Mouse (Mus musculus) heart, embryonic 12.5 days (tissue): Measurements from ENCODE around the gene Taok1. TPM values are rescaled to one million over a fixed set of nuclear protein-coding genes. Genes with fewer than 3 reads are reported as not detected.

Experiments used
- ATAC-seq: fragments of 200-750 bp; cut with Nextera tagmentation; 2 replicates; pipeline ENCODE4 v1.8.0; 2017; ENCODE audit warnings: moderate TSS enrichment, moderate library complexity; ENCODE audit not compliant: insufficient number of reproducible peaks, low FRiP score
- H3K27ac ChIP-seq: fragments of 300-500 bp; sonication (generic); 2 replicates; pipeline ENCODE4 v1.5.1; 2016; ENCODE audit warnings: mild to moderate bottlenecking, moderate library complexity; ENCODE audit not compliant: poor library complexity, severe bottlenecking
- H3K27me3 ChIP-seq: fragments of 300-500 bp; sonication (generic); replicated peaks from 2 replicates; pipeline ENCODE4 v1.6.1; 2016; ENCODE audit warnings: mild to moderate bottlenecking, moderate library complexity
- H3K36me3 ChIP-seq: fragments of 300-500 bp; sonication (generic); 2 replicates; pipeline ENCODE4 v1.6.1; 2016; ENCODE audit warnings: mild to moderate bottlenecking, moderate library complexity
- H3K4me1 ChIP-seq: fragments of 300-500 bp; sonication (generic); replicated peaks from 2 replicates; pipeline ENCODE4 v1.6.1; 2016; ENCODE audit warnings: mild to moderate bottlenecking
- H3K4me2 ChIP-seq: fragments of 300-500 bp; sonication (generic); 2 replicates; pipeline ENCODE4 v1.6.1; 2016; ENCODE audit warnings: mild to moderate bottlenecking, moderate library complexity
- H3K4me3 ChIP-seq: fragments of 300-500 bp; sonication (generic); 2 replicates; pipeline ENCODE4 v1.5.1; 2016; ENCODE audit warnings: mild to moderate bottlenecking
- H3K9ac ChIP-seq: fragments of 300-500 bp; sonication (generic); 2 replicates; pipeline ENCODE4 v1.6.1; 2016; ENCODE audit warnings: mild to moderate bottlenecking, moderate library complexity
- H3K9me3 ChIP-seq: fragments of 300-500 bp; sonication (generic); replicated peaks from 2 replicates; pipeline ENCODE4 v1.6.1; 2016; ENCODE audit warnings: mild to moderate bottlenecking, moderate library complexity
- WGBS: fragments of 180-500 bp; shearing (Covaris S2); methylation state at CpG from one replicate; pipeline ENCODE4 v1.1.7; 2016; 5-methylcytosine and 5-hydroxymethylcytosine counted together
- polyA plus RNA-seq: library from polyadenylated mRNA; unstranded; fragments of >200 nt; fragmentation: Nextera tagmentation; extraction: Ambion mirVana; gene quantifications from 2 replicates; pipeline ENCODE4 v1.2.1, GENCODE M21; 2016

The Taok1 gene
- polyA plus RNA-seq, 1 experiment from 2014 or later, result 15.6 TPM

- Histone ChIP-seq H3K4me2 (peak within 1 kb of the TSS; percentile 92), H3K4me3 (peak within 1 kb of the TSS; percentile 71), H3K9me3 (no peaks in the 10 kb centered on the region), H3K4me1 (peaks cover 37% of the 10 kb centered on the region), H3K36me3 (no peaks in the 10 kb centered on the region), H3K27me3 (peaks cover 25% of the 10 kb centered on the region), H3K27ac (peak within 1 kb of the TSS; percentile 11; the same call in 1 of the 2 replicates), H3K9ac (peak within 1 kb of the TSS; percentile 74)
- 10% methylated on average over 39 of the region's 39 CpGs for WGBS
- ATAC-seq, result no peak
These were observed 91.7 kb downstream of the Taok1 start, which contains the start of gene Trp53i13 for GRCm38 (mm10) chr11:77515637-77516552. Trp53i13 (minus strand) TSS chr11:77515980.

DNA sequence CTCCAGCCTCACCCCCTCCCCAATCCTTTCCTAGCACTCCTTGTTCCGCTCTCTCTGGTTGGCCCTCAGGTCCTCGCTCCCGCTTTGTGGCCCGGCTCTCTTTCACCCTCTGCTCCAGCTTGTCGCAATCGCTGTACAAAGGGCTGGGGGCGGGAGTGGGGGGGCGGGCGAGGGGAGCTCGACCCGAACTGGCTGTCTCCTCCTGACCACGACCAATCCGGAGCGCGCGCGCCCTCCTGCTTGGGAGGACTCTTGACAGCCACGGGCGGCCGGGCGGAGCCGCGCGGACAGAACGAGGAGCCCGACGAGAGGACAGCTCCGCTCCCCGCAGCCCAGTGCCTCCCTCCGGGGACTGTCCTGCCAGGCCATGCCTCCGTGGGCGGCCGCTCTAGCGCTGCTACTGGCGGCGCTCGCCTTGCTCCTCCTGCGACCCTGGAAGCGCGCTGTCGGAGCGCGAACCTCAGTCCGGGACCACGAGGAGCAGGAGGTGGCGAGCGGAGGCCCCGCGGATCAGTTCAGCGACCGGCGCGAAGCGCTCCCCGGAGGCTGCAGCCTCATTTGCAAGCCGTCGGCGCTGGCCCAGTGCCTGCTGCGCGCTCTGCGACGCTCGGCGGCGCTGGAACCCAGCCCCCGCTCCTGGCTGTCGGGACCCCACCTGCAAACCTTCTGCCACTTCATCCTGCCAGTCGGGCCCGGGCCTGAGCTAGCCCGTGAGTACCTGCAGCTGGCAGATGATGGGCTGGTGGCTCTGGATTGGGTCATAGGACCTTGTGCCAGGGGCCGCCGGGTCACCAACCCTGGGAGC lies 92.6 kb downstream of the Taok1 start, which contains the start of gene Abhd15:
TSS of gene Abhd15 (plus strand) at position 290 of the 805 bp plus-strand sequence.
- Histone ChIP-seq H3K4me3 (peak within 1 kb of the TSS; percentile 71), H3K4me1 (peaks cover 35% of the 10 kb centered on the region)

GRCm38 (mm10) chr11:77514281-77514831 lies 93.3 kb downstream of the Taok1 start:
- peak overlapping the region; percentile 71 for H3K4me3 ChIP-seq
- ATAC-seq, result peak; percentile 16
- WGBS, result 2% methylated on average over 19 of the region's 19 CpGs
- peaks cover 7% of the 10 kb centered on the region for H3K36me3 ChIP-seq
- H3K27ac ChIP-seq, result peak overlapping the region; percentile 45
- H3K4me1 ChIP-seq, result peaks cover 35% of the 10 kb centered on the region
- H3K9me3 ChIP-seq, result no peaks in the 10 kb centered on the region
- peaks cover 25% of the 10 kb centered on the region for H3K27me3 ChIP-seq
- H3K4me2 ChIP-seq, result peak overlapping the region; percentile 92
- peak overlapping the region; percentile 74 for H3K9ac ChIP-seq

More for the DNA sequence above, 92.6 kb downstream of the Taok1 start, which contains the start of gene Abhd15:
- Histone ChIP-seq H3K27ac (peak within 1 kb of the TSS; percentile 45), H3K36me3 (peaks cover under 1% of the 10 kb centered on the region), H3K27me3 (peaks cover 25% of the 10 kb centered on the region), H3K9me3 (no peaks in the 10 kb centered on the region), H3K9ac (peak within 1 kb of the TSS; percentile 74), H3K4me2 (peak within 1 kb of the TSS; percentile 92)
- peak; percentile 69 for ATAC-seq
- under 1% methylated on average over 71 of the region's 72 CpGs for WGBS

DNA sequence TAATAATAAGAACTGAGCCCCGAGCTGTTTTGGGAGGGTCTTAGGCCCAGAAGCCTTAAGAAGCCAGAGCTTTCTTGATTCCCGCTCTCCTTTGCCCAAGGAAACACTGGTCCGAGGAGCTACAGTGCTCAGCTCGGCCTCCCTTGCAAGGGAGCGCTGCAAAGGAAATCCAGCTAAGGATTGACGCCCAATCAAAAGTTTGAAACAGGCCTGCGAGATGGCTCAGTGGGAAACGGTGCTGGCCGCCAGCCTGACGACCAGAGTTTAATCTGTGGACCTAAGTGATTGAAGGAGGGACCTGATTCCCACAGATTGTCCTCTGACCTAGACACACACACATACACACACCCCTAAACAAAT lies 93.8 kb downstream of the Taok1 start:
- H3K4me1 ChIP-seq, result peaks cover 38% of the 10 kb centered on the region
- H3K4me2 ChIP-seq, result peak overlapping the region; percentile 92
- H3K9ac ChIP-seq, result peak overlapping the region; percentile 74
- no peak for ATAC-seq
- H3K27me3 ChIP-seq, result peaks cover 25% of the 10 kb centered on the region
- peaks cover 10% of the 10 kb centered on the region for H3K36me3 ChIP-seq
- peak overlapping the region; percentile 71 for H3K4me3 ChIP-seq
- WGBS, result 6% methylated on average over 10 of the region's 10 CpGs
- no peaks in the 10 kb centered on the region for H3K9me3 ChIP-seq
- peak overlapping the region; percentile 39 for H3K27ac ChIP-seq

- peaks cover 18% of the 10 kb centered on the region for H3K27me3 ChIP-seq
- under 1% methylated on average over 66 of the region's 84 CpGs for WGBS
- H3K4me3 ChIP-seq, result peak overlapping the region; percentile 71
- H3K36me3 ChIP-seq, result peaks cover 10% of the 10 kb centered on the region
- H3K27ac ChIP-seq, result peak overlapping the region; percentile 73
- H3K4me1 ChIP-seq, result peaks cover 44% of the 10 kb centered on the region
- peak overlapping the region; percentile 92 for H3K4me2 ChIP-seq
- H3K9me3 ChIP-seq, result no peaks in the 10 kb centered on the region
- H3K9ac ChIP-seq, result peak overlapping the region; percentile 86
- peak; percentile 83 for ATAC-seq
These were observed 94.5 kb downstream of the Taok1 start for GRCm38 (mm10) chr11:77512891-77513810.

DNA sequence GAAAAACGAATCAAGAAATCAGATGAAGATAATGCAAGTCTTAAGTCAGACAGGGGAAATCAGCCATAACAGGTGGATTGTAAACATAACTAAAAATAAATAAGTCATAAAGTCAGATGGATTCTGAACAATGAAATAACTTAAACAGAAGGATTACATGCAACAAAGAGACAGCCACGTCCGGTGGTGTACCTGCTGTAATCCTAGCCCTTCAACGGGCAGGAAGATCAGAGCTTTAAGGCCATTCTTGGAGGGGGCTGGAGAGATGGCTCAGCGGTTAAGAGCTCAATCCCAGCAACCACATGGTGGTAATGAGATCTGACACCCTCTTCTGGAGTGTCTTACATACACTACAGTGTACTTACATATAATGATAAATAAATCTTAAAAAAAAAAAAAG lies 96.3 kb downstream of the Taok1 start:
- H3K36me3 ChIP-seq, result peaks cover 23% of the 10 kb centered on the region
- no peak overlapping the region for H3K4me2 ChIP-seq
- peaks cover 6% of the 10 kb centered on the region for H3K27me3 ChIP-seq
- WGBS, result 75% methylated on average over 5 of the region's 5 CpGs
- peaks cover 52% of the 10 kb centered on the region for H3K4me1 ChIP-seq
- no peak overlapping the region for H3K27ac ChIP-seq
- H3K9ac ChIP-seq, result no peak overlapping the region
- no peak overlapping the region for H3K4me3 ChIP-seq
- ATAC-seq, result no peak
- H3K9me3 ChIP-seq, result no peaks in the 10 kb centered on the region

DNA sequence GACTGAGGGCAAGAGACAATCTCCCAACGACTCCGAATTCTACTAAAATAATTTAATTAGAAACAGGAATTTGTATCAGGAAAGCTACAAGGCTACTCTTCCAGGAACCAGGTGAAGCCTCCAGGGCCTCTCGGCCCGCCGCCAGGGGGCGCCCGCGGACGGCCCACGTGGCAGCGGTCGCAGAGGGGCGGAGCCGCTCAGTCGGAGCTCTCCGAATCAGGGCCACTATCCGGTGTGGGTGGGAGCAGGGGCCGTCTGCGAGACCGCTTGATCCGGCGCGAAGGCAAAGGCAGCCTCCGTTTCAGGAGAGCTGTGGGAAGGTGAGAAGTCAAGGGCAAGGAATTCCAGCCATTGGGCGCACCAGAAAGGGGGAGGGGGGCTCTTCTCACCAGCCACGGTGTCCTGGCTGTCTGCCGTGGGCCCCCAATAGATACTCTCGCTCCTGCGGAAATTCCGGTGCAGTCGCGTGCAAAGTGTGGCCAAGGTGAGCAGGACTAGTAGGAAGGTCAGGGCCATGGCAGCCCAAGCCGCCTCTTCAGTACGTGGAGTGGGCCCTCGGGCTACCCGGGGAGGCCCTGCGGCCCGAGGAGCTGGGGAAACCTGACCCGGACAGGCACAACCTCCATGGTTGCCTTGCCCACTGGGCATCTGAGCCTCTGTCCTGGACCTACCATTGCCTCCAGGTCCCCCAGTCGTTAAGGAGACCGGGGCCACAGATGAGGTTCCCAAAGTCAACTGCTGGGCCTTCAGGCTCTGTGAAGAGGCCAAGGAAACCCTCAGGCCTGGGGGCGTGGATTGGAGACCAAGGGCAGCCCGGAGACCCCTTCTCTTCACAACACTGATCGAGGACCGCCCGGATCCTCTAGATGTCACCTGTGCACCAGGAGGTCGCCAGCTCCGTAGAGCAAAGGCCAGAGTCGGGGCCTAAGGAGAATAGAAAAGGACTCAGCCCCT lies 99.3 kb downstream of the Taok1 start:
- H3K4me3 ChIP-seq, result peak overlapping the region; percentile 42
- WGBS, result 16% methylated on average over 49 of the region's 49 CpGs
- H3K9ac ChIP-seq, result peak overlapping the region; percentile 68
- peak; percentile 68 for ATAC-seq
- H3K27me3 ChIP-seq, result no peaks in the 10 kb centered on the region
- H3K4me2 ChIP-seq, result peak overlapping the region; percentile 74
- no peaks in the 10 kb centered on the region for H3K9me3 ChIP-seq
- H3K36me3 ChIP-seq, result peaks cover 53% of the 10 kb centered on the region
- H3K4me1 ChIP-seq, result peaks cover 26% of the 10 kb centered on the region
- peak overlapping the region; percentile 52; the same call in 1 of the 2 replicates for H3K27ac ChIP-seq

- no peak for ATAC-seq
- Histone ChIP-seq H3K36me3 (peaks cover 62% of the 10 kb centered on the region), H3K4me2 (no peak overlapping the region), H3K9ac (no peak overlapping the region), H3K4me3 (no peak overlapping the region), H3K27me3 (no peaks in the 10 kb centered on the region), H3K27ac (no peak overlapping the region), H3K4me1 (peaks cover 23% of the 10 kb centered on the region), H3K9me3 (no peaks in the 10 kb centered on the region)
- 69% methylated on average over 4 of the region's 4 CpGs for WGBS
These were observed 100.2 kb downstream of the Taok1 start for GRCm38 (mm10) chr11:77507426-77507825.

DNA sequence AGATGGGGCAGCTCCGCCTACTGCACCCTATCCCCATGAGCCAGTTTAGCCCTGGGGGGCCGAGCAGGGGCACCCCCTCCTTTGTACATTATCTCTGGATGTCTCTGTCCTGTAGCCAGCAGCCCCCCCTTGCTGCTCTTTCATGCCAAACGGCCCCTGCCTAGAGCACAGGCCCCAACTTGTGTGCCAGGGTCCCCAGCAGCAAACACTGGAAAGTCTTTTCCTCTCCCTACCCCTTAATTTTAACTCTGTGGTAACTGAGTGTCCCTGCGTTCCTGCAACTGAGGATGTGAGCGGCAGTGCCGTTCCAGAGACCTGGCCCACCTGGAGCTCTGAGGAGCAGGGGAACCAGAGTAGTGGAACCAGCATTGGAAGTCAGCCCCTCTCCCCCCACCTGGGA lies 100.7 kb downstream of the Taok1 start:
- no peaks in the 10 kb centered on the region for H3K27me3 ChIP-seq
- ATAC-seq, result no peak
- no peak overlapping the region for H3K4me3 ChIP-seq
- peaks cover 67% of the 10 kb centered on the region for H3K36me3 ChIP-seq
- no peak overlapping the region for H3K4me2 ChIP-seq
- no peaks in the 10 kb centered on the region for H3K9me3 ChIP-seq
- peaks cover 20% of the 10 kb centered on the region for H3K4me1 ChIP-seq
- H3K27ac ChIP-seq, result no peak overlapping the region
- no peak overlapping the region for H3K9ac ChIP-seq
- 87% methylated on average over 6 of the region's 6 CpGs for WGBS
